Mouse (Mus musculus) small intestine, adult 2 months (tissue): Measurements from ENCODE around the gene Angel2.

Experiments
- CTCF ChIP-seq: fragments of 200-500 bp; IDR thresholded peaks from 2 replicates; pipeline ENCODE4 v1.5.1; 2012; ENCODE audit warnings: low read depth, mild to moderate bottlenecking, control low read depth, inconsistent platforms, low read length, moderate library complexity, mixed read lengths; ENCODE audit not compliant: insufficient replicate concordance, insufficient read length; ENCODE audit errors: extremely low read depth
- POLR2A ChIP-seq: fragments of 200-500 bp; IDR thresholded peaks from 2 replicates; pipeline ENCODE4 v1.6.1; 2012; ENCODE audit warnings: low read depth, mild to moderate bottlenecking, control low read depth, inconsistent platforms, low read length, moderate library complexity

- TF ChIP-seq CTCF: no peak
- TF ChIP-seq POLR2A: no peak
Observed at GRCm38 (mm10) chr1:190978001-190978400, 53.1 kb downstream of the Angel2 start.
